Mouse (Mus musculus) urinary bladder, adult 18-20 months (tissue): ENCODE results near the gene Pi16.

Experiments
- DNase-seq, 2 experiments: peaks; one replicate each; pipeline ENCODE4 v3.0.0; 2022; ENCODE audit warnings: low spot score in 2 of 2, mixed read lengths in 2 of 2

Gene Pi16

DNA sequence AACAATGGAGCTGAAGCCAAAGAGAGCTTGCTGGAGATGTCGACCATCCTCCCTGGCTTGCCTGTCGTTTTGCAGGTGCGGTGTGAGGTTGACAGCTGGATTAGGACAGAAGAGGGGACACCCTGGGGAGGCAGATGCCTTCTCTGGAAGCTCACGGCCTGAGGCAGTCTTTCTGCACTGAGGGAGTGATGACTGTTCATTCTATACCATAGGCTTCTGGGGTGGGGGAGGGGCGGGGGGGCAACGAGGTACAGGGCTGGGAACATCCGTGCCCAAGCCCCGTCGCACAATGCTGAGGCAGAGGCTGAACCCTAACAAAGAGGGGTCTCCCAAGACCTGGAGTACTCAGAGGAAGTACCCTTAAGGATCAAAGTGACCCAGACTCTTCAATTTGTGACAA is 39.4 kb downstream of the Pi16 start:
- no peak for DNase-seq

DNA sequence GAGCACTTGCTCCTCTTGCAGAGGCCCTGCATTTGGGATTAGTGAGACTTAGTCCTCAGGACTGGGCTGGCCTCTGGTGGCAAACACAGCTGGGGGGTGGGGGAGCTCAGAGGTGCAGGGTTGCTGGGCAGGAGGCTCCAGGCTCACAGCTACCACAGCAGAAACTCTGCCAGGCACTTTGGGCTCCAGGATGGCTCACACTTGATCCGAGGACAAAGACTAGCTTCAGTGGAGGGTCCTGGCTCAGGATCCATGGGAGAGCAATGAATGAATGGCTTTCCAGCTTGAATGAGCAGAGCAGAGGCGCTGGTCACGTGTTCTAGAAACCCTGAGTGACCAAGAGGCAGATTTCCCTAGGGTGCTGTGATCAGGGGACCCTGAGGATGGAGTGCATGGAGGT is 41.4 kb downstream of the Pi16 start:
- DNase-seq: no peak

DNA sequence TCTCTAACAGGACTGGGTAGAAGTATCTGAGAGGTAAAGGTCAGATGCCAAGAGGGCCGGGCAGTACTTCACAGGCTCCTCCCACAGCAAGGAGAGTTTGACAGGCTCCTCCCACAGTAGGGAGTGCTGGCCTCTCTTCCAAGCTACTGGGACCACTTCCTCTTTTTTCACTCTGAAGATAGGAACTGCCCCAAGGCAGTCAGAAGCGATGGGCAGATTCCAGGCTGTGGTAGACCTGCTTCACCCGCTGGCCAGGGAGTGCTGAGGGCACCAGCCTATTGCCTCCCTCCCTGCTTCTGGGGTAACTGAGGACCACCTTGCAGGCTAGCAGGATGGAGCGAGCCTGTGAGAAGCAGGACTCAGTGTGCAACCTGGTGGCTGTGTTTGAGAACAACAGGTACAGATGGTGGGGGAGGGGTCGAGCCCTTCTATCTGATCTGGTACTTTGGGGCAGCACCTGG is 43.3 kb downstream of the Pi16 start, which contains the start of gene Fgd2:
Gene Fgd2 (plus strand): TSS at position 154 of the 461 bp plus-strand sequence.
- DNase-seq: no peak

DNA sequence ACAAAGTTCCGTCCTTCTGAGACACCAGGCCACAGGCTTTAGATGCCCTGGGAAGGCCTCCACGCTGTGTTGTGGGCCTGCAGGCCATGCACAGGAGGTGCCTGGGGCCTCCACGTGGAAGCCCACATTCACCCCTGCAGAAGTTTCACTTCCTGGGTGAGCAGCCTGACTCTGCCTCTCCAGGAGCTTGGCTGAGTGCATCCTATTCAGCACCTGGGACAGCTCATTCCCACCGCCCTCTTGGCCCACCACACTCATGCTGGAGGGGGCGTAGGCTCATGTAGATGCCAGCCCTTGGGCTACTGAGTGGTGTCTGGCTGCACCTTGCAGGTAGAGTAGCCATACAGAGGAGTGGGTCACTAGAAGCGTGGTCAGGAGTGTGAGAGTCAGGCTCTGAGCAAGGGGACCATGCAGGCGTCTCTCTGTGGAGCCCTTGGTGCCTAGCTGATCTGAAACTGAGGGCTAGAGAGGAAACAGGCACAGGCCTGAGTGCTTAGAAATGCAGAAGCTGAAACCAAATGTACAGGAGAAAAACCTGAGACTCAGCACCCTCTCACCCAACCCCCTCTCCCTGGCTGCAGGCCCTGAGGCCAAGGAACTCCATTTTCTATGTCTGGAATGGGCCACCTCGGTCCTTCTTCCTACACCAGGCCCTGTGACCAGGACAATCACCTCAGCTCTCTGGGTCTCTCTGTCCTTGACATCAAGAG is 44.7 kb downstream of the Pi16 start:
- no peak for DNase-seq

DNA sequence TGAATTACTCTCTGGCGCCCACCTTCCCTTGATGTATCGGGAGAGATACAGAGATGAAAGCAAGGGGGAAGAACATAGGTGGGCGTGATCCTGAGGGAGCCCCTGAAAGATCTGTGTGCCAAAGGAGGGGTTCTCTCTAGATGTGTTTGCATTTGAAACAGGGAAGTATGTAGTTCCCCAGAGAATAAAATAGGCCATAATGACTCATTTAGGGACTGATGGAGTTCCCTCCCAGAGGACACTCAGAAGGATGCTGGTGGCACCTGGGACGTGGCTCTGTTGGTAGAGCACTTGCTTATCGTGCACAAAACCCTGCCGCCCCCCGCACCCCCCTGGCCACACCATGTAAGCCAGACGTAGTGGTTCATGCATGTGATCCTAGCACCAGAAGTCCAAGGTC is 45.6 kb downstream of the Pi16 start:
- no peak for DNase-seq

DNA sequence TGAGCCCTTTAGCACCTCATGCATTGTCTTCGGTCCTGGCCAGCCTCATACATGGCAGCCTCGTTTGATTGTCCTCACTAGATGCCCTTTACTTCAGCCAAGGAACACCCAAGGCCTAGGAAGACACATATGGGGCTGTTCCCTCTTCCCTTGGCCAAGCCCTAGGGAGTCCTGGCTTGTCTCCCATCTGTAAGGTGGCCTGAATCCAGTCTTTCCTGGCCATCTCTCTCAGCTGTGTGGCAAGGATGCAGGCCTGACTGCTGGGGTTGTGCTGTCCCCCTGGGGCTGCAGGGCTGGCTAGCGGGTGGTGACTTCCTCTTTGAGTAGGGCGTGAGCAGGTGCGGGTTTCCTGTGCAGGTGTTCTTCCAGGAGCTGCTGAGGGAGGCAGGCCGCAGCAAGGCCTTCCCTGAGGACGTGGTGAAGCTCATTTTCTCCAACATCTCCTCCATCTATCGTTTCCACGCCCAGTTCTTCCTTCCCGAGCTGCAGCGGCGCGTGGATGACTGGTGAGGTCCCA is 47.7 kb downstream of the Pi16 start:
- no peak for DNase-seq

DNA sequence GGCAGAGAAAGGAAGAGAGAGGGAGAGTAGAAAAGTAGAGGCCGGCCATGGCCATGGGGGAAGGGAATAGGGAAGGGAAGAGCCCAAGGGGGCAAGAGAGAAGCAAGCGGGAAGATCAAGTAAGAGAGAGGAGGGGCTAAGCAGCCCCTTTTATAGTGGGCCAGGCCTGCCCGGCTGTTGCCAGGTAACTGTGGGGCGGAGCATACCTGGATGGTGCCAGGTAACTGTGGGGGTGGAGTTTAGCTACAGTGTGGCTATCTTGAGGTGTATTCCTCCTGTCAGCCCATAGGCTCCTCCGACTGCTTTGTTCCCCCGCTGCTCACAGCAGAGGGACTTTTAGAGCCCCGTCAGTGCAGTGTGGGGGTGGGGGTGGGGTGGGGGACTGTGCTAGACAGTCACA is 51.2 kb downstream of the Pi16 start:
- no peak for DNase-seq

DNA sequence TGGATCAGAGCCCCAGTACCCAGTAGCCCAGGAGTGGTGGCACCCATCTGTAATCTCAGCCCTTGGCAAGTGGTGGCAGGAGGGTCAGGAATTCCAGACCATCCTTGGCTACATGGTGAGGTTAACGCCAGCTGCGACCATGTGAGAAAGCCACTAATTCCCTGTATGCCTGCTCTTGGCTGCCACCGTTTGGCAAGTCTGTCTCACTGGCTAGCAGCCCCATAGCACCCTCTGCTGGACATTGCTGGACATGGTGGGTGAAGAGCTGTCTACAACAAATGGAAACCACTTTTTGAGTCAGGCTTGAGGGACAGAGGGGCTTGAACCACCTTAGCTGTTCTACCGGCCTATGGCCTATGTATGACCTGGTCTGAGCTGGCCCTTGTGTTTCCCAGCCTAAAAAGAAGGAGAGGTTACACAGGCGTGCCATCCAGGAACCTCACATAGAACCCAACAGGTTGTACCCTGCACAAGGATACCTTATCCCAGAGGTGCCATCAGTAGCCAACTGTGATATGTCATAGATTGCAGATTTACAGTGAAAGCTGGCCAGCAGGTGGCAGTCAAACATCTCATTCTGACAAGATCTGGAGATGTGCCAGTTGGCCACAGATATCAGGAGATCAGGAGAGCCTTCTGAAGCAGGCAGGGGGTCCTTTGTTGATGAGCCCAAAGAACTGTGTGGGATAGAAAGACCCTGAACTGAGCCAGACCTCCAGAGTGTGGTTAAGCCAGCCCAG is 53.7 kb downstream of the Pi16 start:
- DNase-seq: peak; percentile 78 to 84

DNA sequence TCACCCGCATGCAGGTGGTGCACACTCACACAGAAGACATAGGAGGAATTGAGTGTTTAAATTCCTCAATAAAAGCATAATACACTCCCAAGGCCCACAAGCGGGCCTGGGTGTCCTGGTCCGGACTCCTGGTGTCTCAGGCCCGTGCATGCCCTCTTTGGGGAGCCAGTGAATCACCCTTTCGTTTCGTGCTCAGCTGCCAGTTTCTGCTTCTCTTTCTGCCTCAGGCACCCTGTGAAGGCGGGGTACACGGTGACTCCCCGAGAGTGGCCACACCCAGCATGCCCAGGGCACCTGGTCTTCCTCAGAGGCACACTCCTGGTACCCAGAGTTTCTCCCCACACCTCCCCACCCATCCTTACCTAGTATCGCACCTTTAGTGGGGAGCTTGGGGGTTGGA is 58.4 kb downstream of the Pi16 start:
- peak; percentile 45 to 62 for DNase-seq

DNA sequence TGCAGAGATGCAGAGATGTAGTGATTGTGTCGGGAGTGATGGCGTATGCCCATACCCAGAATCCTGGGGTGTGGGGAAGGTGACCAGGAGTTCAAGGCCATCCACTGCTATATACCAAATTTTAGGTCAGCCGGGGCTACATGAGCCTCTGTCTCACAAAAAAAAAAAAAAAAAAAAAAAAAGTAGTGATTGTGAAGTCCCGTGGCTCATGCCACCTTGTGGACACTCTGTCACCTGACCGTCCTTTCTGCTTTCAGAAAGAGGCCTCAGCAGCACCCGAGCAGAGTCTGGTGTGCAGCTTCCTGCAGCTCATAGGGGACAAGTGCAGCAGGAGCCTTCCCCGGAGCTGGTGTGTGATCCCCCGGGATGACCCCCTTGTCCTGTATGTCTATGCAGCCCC is 60.6 kb downstream of the Pi16 start:
- DNase-seq: no peak
